Mouse (Mus musculus) right cerebral cortex, adult 18-20 months (tissue): ENCODE measurements around the gene Tatdn2.
A peak's percentile ranks its signal among the peaks of the same experiment; 100 is the strongest.

Experiments
- DNase-seq: peaks from one replicate; pipeline ENCODE4 v3.0.0; 2022; ENCODE audit warnings: mixed read lengths

Tatdn2 gene

DNA sequence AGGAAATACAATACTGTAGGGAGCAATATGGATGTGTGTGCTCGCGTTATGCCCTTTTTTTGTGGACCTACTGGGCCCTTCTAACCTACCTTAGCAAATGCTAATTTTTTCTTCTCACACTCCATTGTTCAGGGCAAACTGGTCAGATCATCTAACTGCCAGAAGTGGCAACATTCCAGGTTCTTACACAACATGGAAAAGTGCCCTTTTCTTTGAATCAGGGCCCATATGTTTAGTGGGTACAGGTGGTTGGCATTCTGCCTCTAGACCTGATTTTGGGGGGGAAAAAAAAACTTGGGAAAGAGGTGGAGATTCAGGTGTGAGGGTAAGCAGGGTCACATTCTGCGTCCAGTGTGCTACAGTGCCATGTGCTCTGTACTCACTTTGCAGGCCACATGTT is 20.7 kb downstream of the Tatdn2 start:
- DNase-seq: no peak

DNA sequence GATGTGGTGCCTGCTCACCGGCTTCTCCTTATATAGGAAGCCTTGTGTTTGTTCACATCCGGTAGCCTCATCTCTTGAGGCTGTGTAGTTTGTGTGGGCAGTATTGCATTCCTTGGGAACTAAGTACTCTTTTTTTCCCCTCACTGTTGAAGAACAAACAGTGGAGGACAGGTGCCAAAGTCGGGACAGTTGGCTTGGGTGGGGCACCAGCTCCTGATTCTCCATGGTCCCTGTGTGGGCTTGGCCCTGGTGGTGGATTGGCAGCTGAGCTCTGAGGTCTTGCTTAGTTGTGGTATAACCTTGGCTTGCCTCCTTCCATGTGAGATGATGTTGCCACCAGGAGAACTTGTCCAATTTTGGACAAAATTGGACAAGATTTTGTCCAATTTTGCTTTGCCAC is 23.0 kb downstream of the Tatdn2 start, which contains the start of gene Ghrl:
Ghrl (minus strand) TSS at position 3 of the 400 bp plus-strand sequence.
- no peak for DNase-seq

DNA sequence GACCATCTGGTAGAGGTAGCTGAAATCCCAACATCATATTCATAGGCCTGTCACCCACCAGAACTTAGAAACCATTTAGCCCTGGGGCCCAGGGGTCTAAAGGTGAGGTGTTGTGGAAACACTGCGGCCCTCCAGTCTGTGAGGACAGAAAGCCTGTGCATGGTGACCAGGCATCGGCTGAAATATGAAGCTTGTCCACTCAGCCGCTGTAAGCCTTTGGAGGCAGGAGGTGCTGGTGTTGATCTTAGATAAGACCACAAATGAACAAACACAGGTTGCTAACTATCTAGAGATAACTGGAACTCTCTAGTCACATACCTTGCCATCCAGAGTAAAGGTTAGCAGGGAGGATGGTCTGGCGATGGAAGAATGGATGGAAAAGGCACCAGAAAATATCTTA is 24.2 kb downstream of the Tatdn2 start:
- DNase-seq: no peak

DNA sequence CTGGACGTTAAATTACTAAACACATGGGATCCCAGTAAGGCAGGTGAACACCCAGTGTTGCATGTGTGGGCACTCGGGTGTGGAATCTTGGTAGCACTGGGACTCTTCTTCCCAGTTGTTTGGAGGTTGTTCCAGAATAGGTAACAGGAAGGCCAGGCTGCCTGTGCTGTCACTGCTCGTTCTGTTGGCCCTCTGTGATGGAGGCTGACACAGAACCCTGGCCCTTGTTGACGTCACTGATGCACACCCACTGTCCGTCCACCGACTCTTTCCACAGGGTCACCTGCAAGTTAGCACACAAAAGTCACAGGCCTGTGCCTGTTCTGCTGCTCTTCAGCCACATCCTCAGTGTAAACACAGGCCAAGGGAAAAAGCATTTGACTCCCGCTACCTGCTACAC is 31.3 kb downstream of the Tatdn2 start:
- DNase-seq: no peak

DNA sequence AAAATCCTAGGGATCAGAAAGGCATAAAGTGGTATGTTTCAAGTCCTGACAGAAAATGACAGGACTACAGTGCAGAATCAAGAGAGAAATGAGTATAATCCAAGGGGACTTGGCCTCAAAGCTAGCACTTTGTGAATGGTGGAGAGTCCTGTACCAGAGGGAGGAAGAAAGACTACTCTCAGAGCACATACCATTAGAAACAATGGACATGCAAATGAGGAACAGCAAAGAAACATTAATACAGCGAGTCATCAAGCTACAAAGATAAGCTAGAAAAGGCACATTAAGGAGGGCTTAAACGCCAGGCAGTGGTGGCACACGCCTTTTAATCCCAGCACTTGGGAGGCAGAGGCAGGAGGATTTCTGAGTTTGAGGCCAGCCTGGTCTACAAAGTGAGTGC is 34.4 kb downstream of the Tatdn2 start:
- DNase-seq: no peak

DNA sequence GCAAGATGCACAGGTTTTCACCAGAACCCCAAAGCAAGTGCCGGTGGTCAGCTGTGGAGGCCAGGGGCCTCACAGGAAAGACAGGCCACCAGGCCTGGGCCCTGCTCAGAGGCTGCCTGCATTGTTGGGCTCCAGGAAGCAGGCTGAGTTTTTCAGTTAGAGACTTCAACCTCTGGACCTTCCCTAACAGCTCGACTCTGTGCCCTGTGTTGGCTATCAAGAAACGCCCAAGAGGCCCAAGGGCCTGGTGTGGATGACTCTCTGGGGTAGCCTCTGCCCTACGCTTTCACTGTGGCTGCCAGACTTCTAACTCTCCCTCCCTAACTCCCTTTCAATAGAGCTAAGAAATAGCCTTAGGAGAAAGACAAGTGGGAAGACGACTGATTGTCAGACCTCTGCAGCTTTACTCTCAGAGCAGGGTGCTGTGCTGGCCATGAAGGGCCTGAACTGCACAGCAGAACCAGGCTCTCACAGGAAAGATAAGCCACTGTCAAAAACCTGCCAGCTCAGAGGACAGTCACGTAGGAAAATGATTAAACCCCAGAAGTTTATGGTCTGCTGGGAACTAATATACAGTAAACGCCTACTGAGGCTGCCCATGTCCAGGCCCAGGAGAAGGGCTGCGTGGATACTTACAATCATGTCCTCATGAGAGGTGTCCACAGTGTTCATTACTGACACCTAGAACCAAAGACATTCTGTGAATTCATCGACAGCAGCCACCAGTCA is 40.6 kb downstream of the Tatdn2 start:
- DNase-seq: no peak

DNA sequence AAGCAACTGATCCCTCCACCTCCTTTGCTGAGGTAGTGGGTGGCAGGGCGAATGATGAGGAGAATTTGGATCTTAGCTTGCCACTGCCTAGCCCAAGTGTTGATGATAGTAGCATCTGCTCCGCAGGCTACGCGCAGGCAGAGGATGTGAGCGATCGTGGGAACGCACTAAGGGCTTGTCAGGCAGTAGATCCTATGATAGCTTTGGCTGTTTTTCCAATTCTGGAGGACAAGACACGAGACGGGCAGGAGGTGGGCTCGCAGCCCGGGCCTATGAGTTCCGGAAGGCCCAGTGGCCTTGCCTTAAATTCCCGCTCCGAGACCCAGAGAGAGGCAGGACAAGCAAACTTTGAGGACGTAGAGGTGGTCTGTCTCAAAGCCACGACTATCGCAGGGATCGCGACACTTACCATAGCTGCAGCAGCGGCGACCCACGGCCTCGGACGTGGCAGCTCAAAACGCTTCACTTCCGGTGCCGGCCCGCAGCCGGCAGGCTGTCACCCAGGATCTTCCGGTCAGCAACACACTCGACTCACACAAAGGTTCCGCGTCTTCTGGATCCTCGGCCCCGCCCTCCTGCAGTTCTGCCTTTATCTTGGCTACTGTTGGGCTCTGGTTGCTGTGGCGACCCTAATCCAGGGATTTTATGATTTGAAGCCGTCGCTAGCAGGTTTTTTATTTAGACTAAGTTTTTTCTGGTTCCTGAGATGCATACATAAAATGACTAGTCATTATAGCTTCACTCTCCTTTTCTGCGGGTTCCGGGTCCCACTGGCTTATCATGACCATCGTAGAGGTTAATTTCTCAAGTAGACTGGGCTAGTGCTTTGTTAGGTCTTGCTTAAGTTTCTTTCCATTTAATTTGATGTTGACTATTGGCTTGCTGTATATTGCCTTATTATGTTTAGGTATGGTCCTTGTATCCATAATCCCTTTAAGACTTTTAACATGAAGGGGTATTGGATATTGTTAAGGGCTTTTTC is 43.7 kb downstream of the Tatdn2 start, which contains the start of gene Sec13:
Sec13 (minus strand) TSS at position 508 of the 982 bp plus-strand sequence.
- DNase-seq: peak; percentile 83

DNA sequence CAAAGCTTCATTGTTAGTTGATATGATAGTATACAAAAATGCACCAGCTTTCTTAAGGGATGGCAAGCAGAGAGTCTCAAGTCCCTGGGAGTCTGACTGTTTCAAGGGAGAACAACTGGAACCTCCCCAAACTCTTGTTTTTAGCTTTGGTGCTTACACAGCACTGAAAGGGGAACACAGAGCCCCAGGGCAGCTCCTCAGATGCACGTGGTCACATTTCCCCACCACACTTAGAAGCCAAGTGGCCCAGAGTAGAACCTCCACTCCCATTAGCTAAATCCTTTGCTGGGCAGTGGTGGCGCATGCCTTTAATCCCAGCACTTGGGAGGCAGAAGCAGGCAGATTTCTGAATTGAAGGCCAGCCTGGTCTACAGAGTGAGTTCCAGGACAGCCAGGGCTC is 44.6 kb downstream of the Tatdn2 start:
- DNase-seq: no peak

DNA sequence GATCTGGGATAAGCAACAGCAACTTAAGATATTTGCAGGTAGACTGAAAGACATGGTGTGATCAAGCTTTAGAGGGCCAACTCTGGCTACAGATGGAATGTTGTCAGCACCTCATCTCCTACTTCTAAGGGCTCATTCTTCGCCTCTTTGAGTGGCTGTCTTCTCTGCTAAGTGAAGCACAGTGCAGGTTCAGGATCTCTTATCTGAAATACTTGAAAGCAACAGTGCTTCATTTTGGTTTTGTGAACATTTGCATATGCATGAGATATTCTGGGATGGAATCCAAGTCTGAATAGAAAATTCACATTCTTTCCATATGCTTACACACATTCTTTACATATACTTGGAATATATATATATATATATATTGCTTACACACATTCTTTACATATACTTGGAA is 45.5 kb downstream of the Tatdn2 start:
- no peak for DNase-seq

DNA sequence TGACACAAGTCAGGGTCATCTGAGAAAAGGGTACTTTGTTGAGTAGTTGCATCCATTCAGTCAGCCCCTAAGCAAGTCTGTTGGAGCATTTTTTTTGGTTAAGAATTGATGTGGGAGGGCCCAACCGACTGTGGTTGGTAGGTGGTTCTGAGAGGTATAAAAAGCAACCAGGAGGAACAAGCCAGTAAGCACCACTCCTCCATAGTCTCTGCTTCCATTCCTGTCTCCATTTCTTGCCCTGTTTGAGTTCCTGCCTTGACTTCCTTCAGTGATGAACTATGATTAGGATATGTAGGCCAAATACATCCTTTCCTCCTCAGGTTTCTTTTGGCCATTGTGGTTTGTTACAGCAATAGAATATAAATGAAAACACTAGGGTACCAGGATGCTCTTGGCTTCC is 46.3 kb downstream of the Tatdn2 start:
- no peak for DNase-seq

DNA sequence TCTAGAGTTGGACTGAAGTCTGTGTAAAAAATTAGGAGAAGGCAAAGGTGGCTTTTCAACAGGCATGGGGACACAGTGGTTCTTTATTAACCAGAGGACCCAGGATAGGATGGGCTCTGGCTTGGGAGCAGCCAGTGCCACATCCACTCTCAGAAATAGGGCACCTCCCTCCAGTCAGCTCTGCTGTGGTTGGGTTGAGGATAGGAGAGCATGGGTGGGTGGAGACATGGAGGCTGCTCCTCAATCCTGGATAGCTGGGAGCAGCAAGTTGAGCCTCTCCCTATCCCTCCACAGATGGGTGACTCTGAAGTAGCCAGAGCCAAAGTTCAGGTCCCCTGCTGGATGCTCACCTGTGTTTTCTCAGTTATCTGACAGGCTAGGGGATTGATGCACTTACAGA is 48.3 kb downstream of the Tatdn2 start:
- no peak for DNase-seq

DNA sequence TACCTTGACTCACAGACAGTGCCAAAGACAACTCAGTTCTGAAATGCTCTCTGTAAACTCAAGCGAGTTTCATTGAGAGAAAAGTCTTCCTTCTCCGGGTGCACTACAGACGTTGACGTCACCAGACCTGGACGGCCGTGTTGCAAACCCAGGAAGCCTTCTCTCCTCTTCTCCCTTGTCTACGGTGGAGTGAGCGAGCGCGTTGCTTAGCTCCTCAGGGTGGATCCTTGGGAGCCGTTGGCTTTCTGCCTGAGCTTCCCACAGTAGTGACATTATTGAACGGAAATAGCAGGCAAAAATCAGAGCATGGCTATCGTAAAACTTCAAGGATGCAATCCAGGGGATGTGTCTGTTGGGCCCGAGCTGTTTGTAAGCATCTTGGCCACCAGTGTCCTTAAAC is 50.4 kb downstream of the Tatdn2 start:
- DNase-seq: peak; percentile 57

DNA sequence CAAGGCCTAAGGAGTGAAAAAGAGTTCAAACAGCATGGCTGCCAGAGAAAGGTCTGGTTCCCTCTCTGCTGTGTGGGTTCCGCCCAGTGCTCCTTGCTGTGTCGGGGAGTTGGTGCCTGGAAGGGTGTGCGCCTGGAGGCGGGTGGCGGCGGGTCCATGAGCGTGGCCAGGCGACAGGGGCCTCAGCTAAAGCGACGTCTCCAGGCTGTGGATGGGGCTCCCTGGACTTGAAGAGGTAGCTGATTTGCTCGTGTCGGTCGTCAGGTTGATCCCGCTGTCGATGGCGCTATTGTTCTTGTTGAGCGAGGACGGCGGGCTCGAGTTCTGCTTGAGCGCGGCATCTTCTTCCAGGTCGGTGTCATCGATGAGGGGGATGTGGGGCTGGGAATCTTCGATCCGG is 51.5 kb downstream of the Tatdn2 start:
- no peak for DNase-seq

DNA sequence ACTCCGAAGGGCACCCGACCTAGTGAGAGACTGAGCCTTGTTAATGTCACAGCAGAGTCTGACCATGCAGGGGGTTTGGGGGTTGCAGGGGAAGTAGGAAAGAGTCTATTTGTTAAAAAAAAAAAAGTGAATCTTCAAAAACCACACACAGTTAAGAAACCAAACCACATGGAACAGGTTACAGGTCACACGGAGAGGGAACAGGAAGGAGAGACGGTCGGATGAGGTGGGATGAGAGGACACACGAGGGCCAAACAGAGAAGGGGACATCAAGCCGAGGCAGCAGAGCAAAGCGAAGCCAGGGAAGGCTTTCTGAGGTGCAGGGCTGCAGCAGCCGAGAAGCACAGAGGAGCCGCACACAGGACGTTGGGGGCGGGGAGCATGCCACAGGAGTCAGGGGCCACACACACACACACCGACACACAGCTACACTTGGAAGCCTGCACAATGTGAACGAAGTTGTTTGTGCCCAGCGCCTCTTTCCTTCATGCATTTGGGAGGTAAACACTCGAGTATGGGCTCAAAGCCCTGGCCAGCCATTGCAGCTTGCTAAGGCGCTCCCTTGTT is 52.4 kb downstream of the Tatdn2 start:
- no peak for DNase-seq
